Mouse (Mus musculus) heart, embryonic 11.5 days (tissue): ENCODE data around the gene Dcn. TPM values are rescaled to one million over a fixed set of nuclear protein-coding genes. Genes with fewer than 3 reads are reported as not detected.

Experiments
- ATAC-seq: fragments of 200-750 bp; cut with Nextera tagmentation; replicated peaks from 2 replicates; pipeline ENCODE4 v1.8.0; 2017; ENCODE audit warnings: moderate library complexity; ENCODE audit not compliant: insufficient number of reproducible peaks, low FRiP score, low TSS enrichment
- H3K27ac ChIP-seq: fragments of 300-500 bp; sonication (generic); 2 replicates; pipeline ENCODE4 v1.5.1; 2014; ENCODE audit warnings: mild to moderate bottlenecking, low read depth, low read length
- H3K27me3 ChIP-seq: fragments of 300-500 bp; sonication (generic); 2 replicates; pipeline ENCODE4 v1.6.1; 2014; ENCODE audit warnings: mild to moderate bottlenecking, low read length, mixed read lengths; ENCODE audit not compliant: control insufficient read depth, insufficient read depth
- H3K36me3 ChIP-seq: fragments of 300-500 bp; sonication (generic); 2 replicates; pipeline ENCODE4 v1.6.1; 2014; ENCODE audit warnings: mild to moderate bottlenecking, low read length, moderate library complexity, mixed read lengths; ENCODE audit not compliant: control insufficient read depth, insufficient read depth
- H3K4me1 ChIP-seq: fragments of 300-500 bp; sonication (generic); 2 replicates; pipeline ENCODE4 v1.6.1; 2014; ENCODE audit warnings: low read length; ENCODE audit not compliant: control insufficient read depth, insufficient read depth
- H3K4me2 ChIP-seq: fragments of 300-500 bp; sonication (generic); 2 replicates; pipeline ENCODE4 v1.6.1; 2014; ENCODE audit warnings: mild to moderate bottlenecking, moderate library complexity
- H3K4me3 ChIP-seq: fragments of 300-500 bp; sonication (generic); 2 replicates; pipeline ENCODE4 v1.5.1; 2014; ENCODE audit warnings: low read depth, low read length
- H3K9ac ChIP-seq: fragments of 300-500 bp; sonication (generic); 2 replicates; pipeline ENCODE4 v1.6.1; 2014; ENCODE audit warnings: mild to moderate bottlenecking, low read depth, low read length, moderate library complexity
- H3K9me3 ChIP-seq: fragments of 300-500 bp; sonication (generic); replicated peaks from 2 replicates; pipeline ENCODE4 v1.6.1; 2016; ENCODE audit warnings: low read length; ENCODE audit not compliant: control insufficient read depth
- WGBS: fragments of 180-500 bp; shearing (Covaris S2); extraction: QIAGEN DNeasy Blood & Tissue Kit; methylation state at CpG from one replicate; pipeline ENCODE4 v1.1.7; 2014; ENCODE audit not compliant: insufficient replicate concordance; 5-methylcytosine and 5-hydroxymethylcytosine counted together
- polyA plus RNA-seq: library from polyadenylated mRNA; unstranded; fragments of >200 nt; fragmentation: Nextera tagmentation; extraction: Ambion mirVana; gene quantifications from 2 replicates; pipeline ENCODE4 v1.2.1, GENCODE M21; 2014

Dcn gene
- polyA plus RNA-seq, 1 experiment from 2014 or later = 72.2 TPM

- H3K36me3 ChIP-seq = no peaks in the 10 kb centered on the region
- H3K4me2 ChIP-seq = no peak overlapping the region
- H3K27ac ChIP-seq = no peak overlapping the region
- no peaks in the 10 kb centered on the region for H3K4me1 ChIP-seq
- no peak overlapping the region for H3K4me3 ChIP-seq
- ATAC-seq = no peak
- no peaks in the 10 kb centered on the region for H3K9me3 ChIP-seq
- 60% methylated on average over 8 of the region's 8 CpGs for WGBS
- H3K9ac ChIP-seq = no peak overlapping the region
- H3K27me3 ChIP-seq = no peaks in the 10 kb centered on the region
These were observed 88.2 kb downstream of the Dcn start for GRCm38 (mm10) chr10:97567489-97568135.

Other genes starting within 250 kb of the Dcn start
- 26.2 and 26.4 TPM in 2 replicates for gene Lum, start 85.5 kb downstream of the Dcn start, polyA plus RNA-seq
- gene Kera, start 127.3 kb downstream of the Dcn start, polyA plus RNA-seq = 0.07 TPM in 1 of 2 replicates, not detected in the other
- 0.23 and 0.30 TPM in 2 replicates for gene Epyc, start 164.5 kb downstream of the Dcn start, polyA plus RNA-seq
- gene Ccer1, start 213.4 kb downstream of the Dcn start, polyA plus RNA-seq = not detected in 2 replicates
- not detected in 2 replicates for gene C030005K15Rik, start 247.1 kb downstream of the Dcn start, polyA plus RNA-seq